Mouse (Mus musculus) c-Kit-positive CD71-positive TER-119-negative erythroid progenitor cells, embryonic 14.5 days (primary cell): ENCODE results near the gene Adora3.

Experiments
- DNase-seq: peaks from one replicate; pipeline ENCODE4 v3.0.0-alpha.2; 2013; ENCODE audit warnings: low read depth

Adora3 gene

GRCm38 (mm10) chr3:105932240-105933071 lies 61.8 kb downstream of the Adora3 start, which contains the start of gene I830077J02Rik:
Gene I830077J02Rik (minus strand): TSS chr3:105932664.
- DNase-seq: no peak

- no peak for DNase-seq
Measured at GRCm38 (mm10) chr3:105933926-105934325, 63.3 kb downstream of the Adora3 start.

GRCm38 (mm10) chr3:105935033-105935432 lies 64.4 kb downstream of the Adora3 start:
- DNase-seq: no peak

GRCm38 (mm10) chr3:105936111-105936510 lies 65.5 kb downstream of the Adora3 start:
- DNase-seq: no peak

GRCm38 (mm10) chr3:105951348-105951747 lies 80.7 kb downstream of the Adora3 start:
- DNase-seq: no peak

- DNase-seq: no peak
Measured at GRCm38 (mm10) chr3:105957235-105957634, 86.6 kb downstream of the Adora3 start.

GRCm38 (mm10) chr3:105958204-105958603 lies 87.5 kb downstream of the Adora3 start:
- DNase-seq: no peak
